Mouse (Mus musculus): ENCODE measurements at regions not wholly inside any gene's neighbourhood (a gene's known extent, or its start where the extent isn't known, plus 50 kb on each side); places are given as distances from the start of the nearest gene placed in this dataset.

DNA sequence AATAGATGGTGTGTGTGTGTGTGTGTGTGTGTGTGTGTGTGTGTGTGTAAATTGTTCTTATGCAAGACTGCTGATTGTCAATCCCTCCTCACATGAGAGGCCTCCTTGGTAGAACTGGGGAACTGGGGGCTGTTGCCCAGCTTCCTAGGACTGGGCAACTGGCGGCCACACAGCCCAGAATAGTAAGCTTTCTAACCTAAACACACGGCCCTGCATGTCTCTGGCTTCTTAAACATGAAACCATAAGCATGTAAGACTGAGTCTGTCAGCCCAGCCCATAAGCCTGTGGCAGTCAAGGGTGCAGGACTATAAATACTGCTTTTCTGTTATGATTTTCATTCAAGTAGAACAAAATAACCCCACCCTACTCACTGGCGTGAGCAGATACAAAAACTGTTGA lies 60.7 kb downstream of the Ifng start:
- no peak for DNase-seq (ENCODE audit: low read depth, low spot score)

DNA sequence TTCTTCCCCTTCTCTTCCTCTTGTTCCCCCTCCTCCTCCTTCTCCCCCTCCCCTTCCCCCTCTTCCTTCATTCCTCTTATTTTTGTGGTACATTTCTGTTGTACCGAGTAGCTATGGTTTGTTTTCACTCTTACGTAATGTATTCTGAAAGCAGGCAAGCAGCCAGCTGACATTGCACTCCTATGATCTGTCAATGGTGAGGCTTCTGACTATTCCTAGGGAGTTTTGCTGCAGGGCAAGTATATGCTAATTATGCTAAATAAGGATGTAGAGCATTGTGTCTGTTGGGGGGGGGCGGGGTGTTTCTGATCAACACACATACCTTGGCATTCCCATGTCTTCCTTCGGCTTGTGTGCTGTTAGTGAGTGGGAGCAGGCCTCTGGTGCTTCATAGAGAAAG lies 64.0 kb downstream of the Ifng start:
- DNase-seq (ENCODE audit: low read depth, low spot score) = peak; percentile 18

DNA sequence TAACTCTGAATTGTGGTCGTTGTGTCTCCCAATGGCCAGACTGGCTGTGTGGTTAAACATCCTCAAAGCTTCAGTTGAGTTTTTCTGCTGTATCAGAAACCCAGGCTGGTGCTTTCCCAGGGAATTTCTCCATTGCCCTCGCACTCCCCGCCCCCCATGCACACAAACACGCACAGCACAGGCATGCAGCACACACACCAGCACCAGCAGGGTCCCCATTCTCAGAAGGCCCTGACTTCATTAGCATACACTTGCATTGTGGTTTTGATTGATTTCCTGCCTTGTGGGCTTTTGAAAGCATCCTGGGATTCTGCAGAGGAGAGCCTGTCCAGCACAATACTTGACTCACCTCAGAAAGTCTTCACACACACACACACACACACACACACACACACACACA lies 65.3 kb downstream of the Ifng start:
- no peak for DNase-seq (ENCODE audit: low read depth, low spot score)

DNA sequence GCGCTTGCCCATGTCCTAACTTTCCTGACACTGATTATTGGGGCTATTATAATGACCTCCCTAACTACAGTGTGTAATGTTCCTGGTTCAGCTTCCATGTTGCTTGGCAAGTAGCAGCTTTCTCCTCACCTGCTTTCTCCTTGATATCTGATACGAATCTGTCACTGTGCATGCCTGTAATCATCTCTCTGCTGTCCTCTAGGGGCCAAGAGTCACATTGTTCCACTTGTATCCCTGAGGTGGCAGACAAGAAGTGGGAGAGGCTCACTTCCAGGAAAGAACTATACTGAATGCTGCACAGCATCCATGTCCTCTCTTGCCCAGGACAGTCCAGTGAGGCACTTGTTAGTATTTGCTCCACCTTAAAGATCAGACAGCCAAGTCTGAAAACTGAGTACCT lies 66.8 kb downstream of the Ifng start:
- DNase-seq (ENCODE audit: low read depth, low spot score) = peak; percentile 12

DNA sequence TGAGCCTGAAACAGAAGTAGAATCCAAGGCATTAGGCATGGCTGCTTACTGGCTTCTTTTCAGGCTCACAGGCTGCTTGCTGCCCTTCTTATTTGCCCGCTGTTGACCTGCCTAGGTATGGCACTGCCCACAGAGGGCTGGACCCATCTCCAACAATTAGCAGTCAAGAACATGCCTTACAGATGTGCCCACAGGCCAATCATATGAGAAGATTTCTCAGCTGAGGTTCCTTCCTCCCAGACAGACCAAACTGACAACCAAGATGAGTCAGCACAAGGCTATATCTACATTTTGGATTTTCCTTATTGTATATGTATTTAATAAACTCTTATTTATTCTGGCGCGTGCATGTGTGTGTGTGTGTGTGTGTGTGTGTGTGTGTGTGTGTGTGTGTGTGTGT lies 76.0 kb downstream of the Ifng start:
- DNase-seq (ENCODE audit: low read depth, low spot score) = no peak

DNA sequence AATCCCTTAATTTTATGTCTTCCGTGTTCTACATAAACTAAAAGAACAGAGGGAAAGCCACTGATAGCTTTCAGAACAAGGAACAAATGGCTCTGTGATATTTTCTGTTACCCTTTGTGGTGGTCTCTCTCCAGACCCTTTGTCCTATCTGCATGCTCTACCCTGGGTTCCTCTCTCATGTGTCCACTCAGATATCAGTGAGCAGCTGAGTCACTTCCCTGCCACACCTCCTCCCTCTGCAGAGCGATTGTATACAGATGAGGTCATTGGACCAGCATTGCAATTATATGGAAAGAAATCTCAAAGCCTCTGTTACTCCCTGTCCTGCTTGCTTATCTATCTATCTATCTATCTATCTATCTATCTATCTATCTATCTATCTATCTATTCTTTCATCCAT lies 77.1 kb downstream of the Ifng start:
- DNase-seq (ENCODE audit: low read depth, low spot score) = no peak

DNA sequence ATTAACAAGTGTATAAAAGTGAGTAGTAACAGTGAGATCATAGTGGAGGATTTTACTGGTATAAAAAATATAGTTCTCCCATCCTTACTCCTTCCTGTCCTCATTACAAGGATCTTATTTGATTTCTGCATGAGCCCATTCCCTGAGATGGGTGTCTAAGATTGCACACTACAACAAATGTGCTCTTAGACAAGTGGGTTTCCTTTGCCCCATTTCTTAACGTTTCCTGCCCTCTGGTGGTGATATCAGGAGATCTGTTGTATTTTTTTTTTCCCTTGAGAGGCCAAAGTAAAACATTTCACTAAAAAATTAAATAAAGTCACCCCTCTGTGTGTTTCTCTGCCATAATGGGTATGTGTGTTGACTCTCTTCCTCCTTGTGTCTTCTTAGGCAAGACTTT lies 105.1 kb downstream of the Ifng start:
- no peak for DNase-seq (ENCODE audit: low read depth, low spot score)

DNA sequence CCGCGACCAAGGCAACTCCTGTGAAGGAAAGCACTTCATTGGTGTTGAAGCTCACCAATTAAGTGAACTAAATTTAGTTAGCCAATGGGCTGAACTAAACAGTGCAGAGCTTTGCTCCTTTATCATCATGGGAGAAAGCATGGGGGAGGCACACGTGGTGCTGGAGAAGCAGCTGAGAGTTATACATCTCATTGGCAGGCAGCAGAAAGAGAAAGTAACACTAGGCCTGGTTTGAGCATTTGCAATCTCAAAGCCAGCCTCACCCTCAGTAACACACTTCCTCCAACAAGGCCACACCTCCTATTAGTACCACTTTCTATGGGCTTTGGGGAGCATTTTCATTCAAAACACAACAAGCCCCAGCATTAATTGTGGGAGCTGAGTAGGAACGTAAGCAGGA lies 109.4 kb downstream of the Ifng start:
- no peak for DNase-seq (ENCODE audit: low read depth, low spot score)

DNA sequence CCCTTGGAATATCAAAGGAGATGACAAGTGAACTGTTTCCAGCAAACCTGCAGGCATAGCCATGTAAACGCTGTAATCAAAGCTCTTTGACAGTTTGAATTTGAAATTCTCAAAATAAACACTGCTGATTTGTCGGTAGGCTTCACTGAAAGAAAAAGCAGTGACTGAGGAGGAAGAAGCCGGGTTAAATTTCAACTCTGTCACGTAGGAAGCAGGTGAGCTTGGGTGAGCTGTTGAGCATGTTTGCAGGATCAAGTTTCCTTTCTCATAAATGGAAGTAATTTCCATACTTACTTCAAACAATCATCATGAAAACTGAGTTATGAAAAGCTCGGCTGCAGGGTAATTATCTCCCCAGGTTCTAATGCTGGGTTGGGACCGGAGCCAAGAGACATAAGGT lies 118.0 kb downstream of the Ifng start:
- DNase-seq (ENCODE audit: low read depth, low spot score) = no peak

DNA sequence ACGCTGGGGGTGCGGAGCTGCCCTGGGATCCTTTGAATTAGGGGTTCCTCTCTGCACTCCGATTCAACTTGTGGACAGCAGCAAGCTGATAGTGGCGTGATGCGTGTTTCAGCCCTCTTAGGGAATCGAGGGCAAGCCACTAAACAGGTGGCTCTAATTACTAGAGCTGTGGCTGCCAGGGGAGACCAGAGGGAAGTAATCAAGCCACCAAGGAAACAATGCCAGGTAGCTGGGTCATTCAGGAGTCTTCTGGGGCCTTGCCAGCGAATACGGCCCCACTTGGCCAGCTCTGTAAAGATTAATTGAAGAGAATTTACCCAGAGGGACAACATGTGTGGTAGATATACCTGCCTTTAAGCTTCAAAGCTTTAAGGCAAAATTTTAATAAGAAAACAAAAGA lies 123.2 kb downstream of the Ifng start:
- DNase-seq (ENCODE audit: low read depth, low spot score) = no peak

DNA sequence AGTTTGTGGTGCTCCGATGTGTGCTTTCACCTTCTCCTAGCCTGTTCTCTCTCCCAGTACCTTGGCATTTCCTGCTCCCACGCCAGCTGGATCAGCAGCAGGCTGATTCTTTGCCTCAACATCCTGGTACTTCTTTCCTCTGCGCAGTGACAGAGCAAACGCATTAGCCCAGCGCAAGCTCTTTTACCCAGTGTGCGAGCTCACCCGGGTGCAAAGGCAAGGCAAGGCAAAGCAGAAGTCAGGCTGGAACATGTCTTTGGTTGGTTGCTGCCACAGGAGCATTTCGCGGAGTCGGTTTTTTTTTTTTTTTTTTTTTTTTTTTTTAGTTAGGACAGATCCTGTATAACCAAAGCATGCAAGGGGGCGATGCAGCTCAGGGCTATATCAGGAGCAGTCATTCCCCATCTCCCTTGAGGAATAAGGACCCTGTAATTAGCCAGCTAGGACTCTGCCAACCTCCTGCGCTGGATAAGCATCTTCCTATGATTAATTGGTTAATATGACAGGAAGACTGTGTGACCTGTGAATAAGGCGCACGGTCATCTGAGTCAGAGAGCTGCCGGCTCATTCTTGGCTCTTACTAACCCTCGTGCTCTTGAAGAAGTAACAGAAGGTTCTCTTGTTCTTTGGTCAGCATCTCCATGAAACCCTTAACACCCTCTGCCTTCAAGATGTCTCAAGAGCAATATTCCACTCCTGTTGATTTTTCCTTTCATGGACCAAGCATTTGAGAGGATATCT lies 123.9 kb downstream of the Ifng start:
- DNase-seq (ENCODE audit: low read depth, low spot score) = no peak

DNA sequence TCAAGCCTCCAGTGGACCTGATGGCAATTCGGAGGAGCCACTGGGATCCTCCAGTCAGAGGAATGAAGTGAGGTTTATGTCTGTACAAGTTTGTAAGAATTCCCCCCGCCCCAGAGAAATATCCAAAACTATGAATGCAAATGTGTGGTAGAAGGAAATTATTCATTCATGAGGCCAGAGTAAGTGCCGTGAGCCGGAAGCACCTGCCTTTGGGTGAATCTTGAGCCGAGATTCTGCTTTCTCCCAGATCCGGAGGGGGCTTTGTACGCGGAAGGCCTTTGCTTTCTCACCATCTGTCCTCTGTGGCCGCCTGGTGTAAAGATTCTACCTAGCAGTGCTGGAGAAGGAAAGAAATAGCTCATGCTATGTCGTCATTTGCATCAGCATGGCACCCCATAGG lies 127.8 kb downstream of the Ifng start:
- DNase-seq (ENCODE audit: low read depth, low spot score) = no peak

DNA sequence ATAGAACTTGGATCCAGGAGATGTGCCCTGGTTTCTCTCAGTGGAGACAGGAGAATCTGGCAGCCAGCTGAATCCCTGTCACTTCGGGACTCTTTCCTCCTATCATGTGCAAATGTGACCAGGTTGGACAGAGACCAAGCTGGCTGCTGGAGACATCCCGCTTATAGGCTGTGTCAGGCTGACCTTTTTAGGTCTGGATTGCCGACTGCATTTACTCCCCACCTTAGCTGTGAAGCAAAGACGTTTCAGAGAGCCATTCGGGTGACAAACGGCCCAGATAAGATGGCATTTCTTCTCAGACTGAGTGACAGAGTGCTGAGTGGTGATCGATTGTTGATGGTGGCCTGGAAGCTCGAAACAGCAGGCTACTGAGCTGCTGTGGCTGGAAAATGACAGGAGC lies 128.6 kb downstream of the Ifng start:
- DNase-seq (ENCODE audit: low read depth, low spot score) = no peak

DNA sequence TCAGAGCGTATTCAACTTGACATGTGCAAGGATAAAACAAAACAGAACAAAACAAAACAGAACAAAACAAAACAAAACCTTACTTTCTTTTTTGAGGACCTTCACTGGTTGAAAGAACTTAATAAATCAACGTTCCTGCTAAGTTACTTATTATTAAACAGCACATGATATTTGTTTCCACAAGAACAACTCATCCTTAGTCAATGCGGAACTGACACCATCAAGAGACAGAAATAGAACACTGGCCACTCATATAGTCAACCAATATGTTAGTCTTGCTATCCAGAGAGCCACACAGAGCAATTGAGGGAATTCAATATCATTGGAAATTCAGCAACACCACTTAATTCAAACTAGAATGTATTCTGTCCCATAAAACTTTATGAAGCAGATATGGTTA lies 132.4 kb downstream of the Ifng start:
- no peak for DNase-seq (ENCODE audit: low read depth, low spot score)

DNA sequence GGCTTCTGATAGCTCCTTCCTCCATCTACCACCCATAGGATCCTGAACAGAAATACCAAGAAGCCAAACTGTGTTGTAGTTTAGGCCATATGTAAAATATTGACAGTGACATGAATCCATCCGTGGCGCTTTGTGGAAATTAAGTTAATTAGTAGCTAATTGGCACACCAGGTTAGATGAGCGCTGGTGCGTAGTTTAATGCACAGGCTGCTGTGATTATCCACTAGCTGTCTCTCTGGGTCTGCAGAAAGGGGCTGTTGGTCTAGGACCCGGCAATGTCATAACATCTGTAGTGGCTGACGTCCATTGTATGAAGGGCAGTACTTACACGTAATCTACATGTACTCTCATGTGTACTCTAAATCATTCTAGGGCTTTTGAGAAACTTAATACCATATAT lies 134.7 kb downstream of the Ifng start:
- no peak for DNase-seq (ENCODE audit: low read depth, low spot score)

DNA sequence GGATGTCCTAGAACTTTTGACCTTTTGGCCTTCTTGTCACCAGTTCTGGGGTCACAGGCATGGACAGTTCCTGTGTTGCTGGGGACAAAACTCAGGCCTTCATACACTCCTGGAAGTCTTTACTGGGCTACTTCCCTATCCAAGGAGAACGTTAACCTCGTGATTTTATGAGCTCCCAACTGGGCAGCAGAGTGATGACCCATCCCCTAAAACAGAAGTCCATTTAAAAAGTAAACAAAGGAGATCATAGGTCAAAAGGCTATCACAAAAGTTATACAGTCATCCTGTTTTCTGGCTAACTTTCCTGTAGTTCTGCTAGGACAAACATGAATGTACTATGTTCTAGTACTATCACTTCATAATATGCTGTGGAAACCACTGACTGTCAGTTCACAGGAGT lies 140.5 kb downstream of the Ifng start:
- DNase-seq (ENCODE audit: low read depth, low spot score) = no peak

DNA sequence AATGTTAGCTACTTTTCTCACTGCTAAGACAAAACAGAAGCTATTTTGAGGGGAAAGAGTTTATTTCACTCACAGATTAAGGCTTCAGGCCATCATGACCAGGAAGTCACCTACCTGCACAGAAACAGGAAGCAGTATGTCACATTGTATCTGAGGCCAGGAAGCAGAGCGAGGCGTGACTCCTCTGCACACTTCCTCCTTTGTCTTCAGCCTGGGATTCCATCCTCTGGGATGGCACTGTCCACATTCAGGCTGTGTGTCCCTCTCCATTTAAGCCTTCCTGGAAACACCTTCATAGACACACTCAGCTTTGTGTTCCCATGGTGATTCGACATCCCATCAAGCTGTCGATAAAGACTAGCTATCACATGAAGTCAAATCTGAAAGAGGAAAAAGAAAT lies 145.0 kb downstream of the Ifng start:
- DNase-seq (ENCODE audit: low read depth, low spot score) = no peak

DNA sequence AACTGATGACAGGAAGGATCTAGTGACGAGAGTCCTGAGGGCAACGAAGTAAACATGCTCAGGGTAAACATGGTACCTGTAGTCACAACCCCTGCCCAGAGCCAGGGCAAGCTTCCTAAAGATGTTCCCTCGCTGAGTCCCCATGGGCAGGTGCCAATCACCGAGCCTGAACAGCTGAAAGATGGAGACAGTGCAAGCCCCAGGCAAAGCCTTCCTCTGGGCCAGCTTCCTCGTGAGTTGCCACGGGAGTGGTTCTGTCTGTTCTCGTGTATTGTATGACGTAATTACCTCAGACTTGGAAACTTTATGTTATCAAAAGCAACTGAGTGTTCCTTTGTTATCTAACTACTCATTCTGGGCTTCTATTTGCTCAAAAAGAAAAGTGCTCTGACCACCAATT lies 147.4 kb downstream of the Ifng start:
- no peak for DNase-seq (ENCODE audit: low read depth, low spot score)

DNA sequence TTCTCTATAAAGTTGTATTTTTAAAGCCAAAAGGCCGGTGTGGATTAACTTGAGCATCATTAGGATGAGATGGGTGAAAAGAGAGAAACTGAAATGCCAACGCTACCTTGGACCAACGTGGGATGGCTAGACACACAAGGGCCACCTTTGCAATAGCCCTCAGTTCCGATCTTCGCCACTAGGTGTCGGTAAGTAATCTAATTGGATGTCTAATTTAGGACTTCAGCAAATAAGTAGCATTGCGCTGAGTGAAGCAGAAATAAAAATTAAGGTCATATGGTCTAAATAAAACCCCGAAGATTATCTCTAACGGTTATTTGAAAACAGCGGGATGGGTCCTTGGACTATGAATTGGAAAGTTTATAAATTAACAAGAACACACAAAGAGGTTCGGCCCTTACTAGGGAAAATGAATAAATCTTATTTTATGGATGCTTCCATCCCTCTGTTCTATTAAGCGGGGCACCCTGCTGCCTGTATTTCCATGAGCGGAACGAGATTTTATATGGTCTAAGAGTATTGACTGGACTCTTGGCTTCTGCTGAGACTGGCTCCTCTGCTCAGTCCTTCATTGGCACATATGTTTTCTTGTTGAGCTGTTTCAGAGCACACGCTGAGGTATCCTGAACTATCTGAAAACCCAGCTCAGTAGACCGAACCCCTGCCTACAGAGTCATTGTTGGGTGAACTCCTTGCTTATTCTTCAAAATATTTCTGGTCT lies 152.0 kb downstream of the Ifng start:
- peak; percentile 73 for DNase-seq (ENCODE audit: low read depth, low spot score)

DNA sequence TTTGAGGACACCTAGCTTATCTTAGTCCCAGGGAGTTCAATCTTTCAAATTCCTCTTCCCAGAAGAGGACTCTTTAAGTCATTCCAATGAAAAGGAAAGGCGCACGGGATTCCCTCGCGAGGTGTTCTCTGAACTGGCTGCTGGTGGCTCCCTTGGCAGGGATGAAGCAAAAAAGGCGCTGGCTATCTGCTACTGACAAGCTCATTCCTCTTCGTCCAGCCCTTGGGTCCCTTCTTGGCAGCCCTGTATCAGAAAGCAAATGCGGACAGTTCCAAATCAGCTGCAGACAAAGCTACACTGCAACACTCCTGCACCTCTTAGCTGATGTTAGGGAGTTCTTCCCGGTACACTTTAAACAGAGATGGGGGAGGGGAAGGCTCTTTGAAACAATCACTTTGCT lies 155.4 kb downstream of the Ifng start:
- DNase-seq (ENCODE audit: low read depth, low spot score) = no peak

DNA sequence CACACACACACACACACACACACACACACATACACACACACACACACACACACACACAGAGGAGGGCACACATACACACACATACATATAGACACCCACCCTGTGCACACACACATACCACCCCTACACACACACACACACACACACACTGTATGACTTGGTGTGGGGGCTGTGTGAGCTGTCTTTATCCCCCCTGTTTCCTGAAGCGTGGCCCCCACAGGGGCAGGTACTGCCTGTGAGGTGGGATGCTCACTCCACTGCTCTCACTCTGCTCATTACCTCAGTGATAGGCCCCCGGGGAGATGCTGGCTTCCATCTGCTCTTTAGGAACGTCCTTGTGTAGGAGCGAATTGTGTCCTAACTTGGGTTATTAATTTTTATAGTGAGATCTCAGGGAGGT lies 157.7 kb downstream of the Ifng start:
- DNase-seq (ENCODE audit: low read depth, low spot score) = no peak

DNA sequence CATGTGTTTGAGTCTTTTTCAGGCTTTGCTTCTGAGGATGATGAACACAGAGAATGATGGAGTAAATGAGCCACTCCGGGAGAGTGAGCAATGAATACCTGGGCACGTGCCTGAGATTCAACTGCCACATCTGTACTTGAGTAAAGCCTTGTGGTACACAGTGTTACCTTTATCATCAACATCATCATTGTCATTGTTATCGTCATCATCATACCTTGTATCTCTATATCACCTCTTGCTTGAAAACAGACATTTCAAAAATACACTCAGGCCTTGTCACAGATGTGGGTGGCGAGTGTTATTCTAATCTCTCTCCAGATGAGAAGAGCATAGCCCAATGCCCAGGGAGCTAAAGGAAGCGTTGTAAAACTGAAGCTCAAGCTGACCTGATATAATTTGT lies 158.4 kb downstream of the Ifng start:
- DNase-seq (ENCODE audit: low read depth, low spot score) = no peak

DNA sequence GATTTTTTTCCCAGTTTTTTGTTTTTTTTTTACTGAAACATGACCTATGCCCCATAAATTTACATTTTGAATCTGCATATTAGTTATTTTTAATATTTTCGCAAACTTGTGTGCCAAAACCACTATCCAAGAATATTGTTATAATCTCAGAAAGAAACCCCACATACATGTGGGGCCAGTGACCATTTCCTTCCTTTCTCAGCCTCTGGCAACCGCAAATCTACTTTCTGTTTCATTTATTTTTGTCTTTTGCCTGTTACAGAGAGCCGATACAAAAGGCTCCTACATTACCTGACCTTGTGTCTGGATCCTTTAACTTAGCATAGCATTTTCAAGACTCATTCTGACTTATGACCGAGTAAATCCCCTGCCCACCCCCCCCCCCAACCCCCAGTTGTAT lies 158.8 kb downstream of the Ifng start:
- no peak for DNase-seq (ENCODE audit: low read depth, low spot score)

DNA sequence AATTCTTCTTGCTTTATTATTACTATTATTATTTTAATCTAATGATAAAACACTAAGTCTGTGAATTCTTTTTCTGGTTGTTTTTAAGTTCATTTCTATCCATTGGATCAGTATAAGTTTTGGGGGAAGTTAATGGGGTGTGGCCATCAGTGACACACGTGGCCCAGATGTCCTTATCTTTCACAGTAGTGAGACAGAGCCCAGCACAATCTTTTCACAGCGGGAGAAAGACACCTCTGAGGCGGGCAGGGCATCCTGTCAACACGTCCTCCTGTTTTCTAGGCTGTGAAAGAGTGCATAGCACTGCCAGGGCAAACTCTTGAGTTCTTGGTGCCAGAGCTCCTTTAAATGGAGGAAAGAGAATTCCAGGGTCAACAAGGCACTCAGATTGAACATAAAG lies 162.1 kb downstream of the Ifng start:
- no peak for DNase-seq (ENCODE audit: low read depth, low spot score)

Data from skeletal muscle tissue, adult 2 months (tissue).